11 mouse cellular contexts compared by ENCODE assay signal in genomic region chr1:38307234-38307633, GRCm38 (mm10).
DNase-seq lines count a peak whose midpoint lies in the region; ATAC-seq and TF ChIP-seq lines count a peak whose summit lies in the region.
"Had no signal": no experiment of that assay in that cellular context is flagged by ENCODE, and none has a peak within 500 bp of the region (broad histone marks: within the 10 kb centered on the region; RNA-seq: fewer than 3 reads in every experiment).

No protein-coding gene starts in this region.

- TF ChIP-seq EP300 in lung, postnatal 0 days (IDR thresholded peaks at IDR 0.05): no peak
- no peak for TF ChIP-seq EP300 in MEL (IDR thresholded peaks at IDR 0.05; ENCODE audit: low read depth in 1 of 2, low read length in 2 of 2)

- no peaks in the 10 kb centered on the region for H3K27me3 ChIP-seq in hindbrain, embryonic 14.5 days (ENCODE audit: control insufficient read depth, insufficient read depth, low read length)
- H3K27me3 ChIP-seq in hindbrain, embryonic 16.5 days (replicated peaks; ENCODE audit: control insufficient read depth, insufficient read depth, low read length): no peaks in the 10 kb centered on the region
- no peaks in the 10 kb centered on the region for H3K27me3 ChIP-seq in lung, postnatal 0 days (replicated peaks; ENCODE audit: insufficient read depth, low read length)
- H3K27me3 ChIP-seq in MEL (ENCODE audit: control insufficient read depth in 1 of 2, insufficient read depth in 2 of 2, low read length in 2 of 2): no peaks in the 10 kb centered on the region
- H3K27me3 ChIP-seq: midbrain, embryonic 12.5 days had no signal

- H3K36me3 ChIP-seq in hindbrain, embryonic 14.5 days (replicated peaks; ENCODE audit: control insufficient read depth, insufficient read depth): no peaks in the 10 kb centered on the region
- no peaks in the 10 kb centered on the region for H3K36me3 ChIP-seq in hindbrain, embryonic 16.5 days (ENCODE audit: control insufficient read depth, insufficient read depth, low read length)
- H3K36me3 ChIP-seq in lung, postnatal 0 days (ENCODE audit: insufficient read depth, low read length): no peaks in the 10 kb centered on the region
- H3K36me3 ChIP-seq in MEL (ENCODE audit: control insufficient read depth in 1 of 2, insufficient read depth in 2 of 2, low read length in 2 of 2): no peaks in the 10 kb centered on the region; a peak in 1 of 4 replicates
- H3K36me3 ChIP-seq: midbrain, embryonic 12.5 days had no signal

- no peak for TF ChIP-seq POLR2A in MEL (IDR thresholded peaks at IDR 0.05; ENCODE audit: control insufficient read depth in 1 of 2, insufficient read depth in 1 of 2, low read depth in 1 of 2, low read length in 2 of 2, poor library complexity in 1 of 2)

- H3K9me3 ChIP-seq in hindbrain, embryonic 14.5 days (ENCODE audit: control insufficient read depth, low read length): no peaks in the 10 kb centered on the region
- no peaks in the 10 kb centered on the region for H3K9me3 ChIP-seq in hindbrain, embryonic 16.5 days (ENCODE audit: control insufficient read depth, low read length)
- H3K9me3 ChIP-seq in lung, postnatal 0 days (ENCODE audit: low read length): no peaks in the 10 kb centered on the region
- no peaks in the 10 kb centered on the region for H3K9me3 ChIP-seq in MEL (replicated peaks; ENCODE audit: insufficient read depth, low read length)
- H3K9me3 ChIP-seq: midbrain, embryonic 12.5 days had no signal

- WGBS in hindbrain, embryonic 14.5 days: 92% methylated on average over 11 of the region's 11 CpGs
- WGBS in hindbrain, embryonic 16.5 days: 93% methylated on average over 11 of the region's 11 CpGs
- WGBS in lung, postnatal 0 days: 92% methylated on average over 11 of the region's 11 CpGs

- H3K4me2 ChIP-seq in hindbrain, embryonic 14.5 days (replicated peaks): no peak overlapping the region
- no peak overlapping the region for H3K4me2 ChIP-seq in hindbrain, embryonic 16.5 days (ENCODE audit: low read length)
- H3K4me2 ChIP-seq in lung, postnatal 0 days (replicated peaks; ENCODE audit: low read depth, low read length): no peak overlapping the region
- H3K4me2 ChIP-seq: midbrain, embryonic 12.5 days had no signal

- H3K79me2 ChIP-seq in MEL (ENCODE audit: control insufficient read depth, insufficient read depth, low read length, poor library complexity): no peaks in the 10 kb centered on the region

- DNase-seq in hindbrain, embryonic 14.5 days (ENCODE audit: low spot score): no peak
- DNase-seq in lung, postnatal 0 days (ENCODE audit: low spot score): no peak
- no peak for DNase-seq in lung, postnatal 36 days
- peak; percentile 28 for DNase-seq in MEL (ENCODE audit: low read depth, low spot score)
- peak; percentile 20 for DNase-seq in induced T-regulatory cell, adult 2 months (ENCODE audit: low read depth)
- DNase-seq in layer of hippocampus, postnatal 14 days (ENCODE audit: low spot score in 2 of 2): no peak
- no peak for DNase-seq in layer of hippocampus, postnatal 25 days (ENCODE audit: extremely low spot score in 1 of 2, low spot score in 1 of 2)
- DNase-seq: heart, postnatal 14 days; kidney, adult 9 months had no signal

- H3K4me1 ChIP-seq in hindbrain, embryonic 14.5 days (replicated peaks; ENCODE audit: control insufficient read depth, insufficient read depth, low read length): peaks cover 18% of the 10 kb centered on the region
- H3K4me1 ChIP-seq in hindbrain, embryonic 16.5 days (ENCODE audit: control insufficient read depth, insufficient read depth, low read depth, low read length): peaks cover 8% of the 10 kb centered on the region
- peaks cover 11% of the 10 kb centered on the region; the same call in 1 of the 2 replicates for H3K4me1 ChIP-seq in lung, postnatal 0 days (ENCODE audit: insufficient read depth, low read depth, low read length)
- no peaks in the 10 kb centered on the region for H3K4me1 ChIP-seq in MEL (ENCODE audit: control insufficient read depth in 1 of 2, insufficient read depth in 2 of 2, low read length in 2 of 2)

- H3K27ac ChIP-seq in hindbrain, embryonic 14.5 days: no peak overlapping the region
- no peak overlapping the region for H3K27ac ChIP-seq in hindbrain, embryonic 16.5 days (ENCODE audit: low read depth, low read length)
- H3K27ac ChIP-seq in lung, postnatal 0 days (ENCODE audit: low read length): no peak overlapping the region
- no peak overlapping the region for H3K27ac ChIP-seq in MEL (ENCODE audit: control insufficient read depth, low read depth, low read length)
- H3K27ac ChIP-seq: midbrain, embryonic 12.5 days had no signal

- ATAC-seq in hindbrain, embryonic 14.5 days (ENCODE audit: low FRiP score): peak; percentile 17; the same call in 1 of the 2 replicates
- ATAC-seq in hindbrain, embryonic 16.5 days: no peak
- no peak for ATAC-seq in lung, postnatal 0 days

- no peak; the same call in 1 of the 2 replicates for TF ChIP-seq RAD21 in MEL (IDR thresholded peaks at IDR 0.05; ENCODE audit: low read depth, low read length)

- no peak overlapping the region for H3K4me3 ChIP-seq in hindbrain, embryonic 14.5 days (replicated peaks; ENCODE audit: low read length)
- H3K4me3 ChIP-seq in hindbrain, embryonic 16.5 days (ENCODE audit: low read length): no peak overlapping the region
- no peak overlapping the region for H3K4me3 ChIP-seq in lung, postnatal 0 days (ENCODE audit: low read depth, low read length)
- H3K4me3 ChIP-seq in MEL (ENCODE audit: control insufficient read depth in 1 of 2, insufficient read depth in 1 of 2, low read depth in 2 of 2, low read length in 2 of 2): no peak overlapping the region
- H3K4me3 ChIP-seq: midbrain, embryonic 12.5 days had no signal

- TF ChIP-seq CTCF in lung, postnatal 0 days (IDR thresholded peaks at IDR 0.05): peak; percentile 19; the same call in 1 of the 2 replicates
- TF ChIP-seq CTCF in MEL (IDR thresholded peaks at IDR 0.05 in 2 of 3, conservative IDR thresholded peaks at IDR 0.05 in 1 of 3; ENCODE audit: control insufficient read depth in 1 of 3, insufficient read depth in 1 of 3, low read depth in 2 of 3, low read length in 3 of 3, poor library complexity in 1 of 3, severe bottlenecking in 1 of 3): peak; percentile 38 to 61 (median 47)

- no peak overlapping the region for H3K9ac ChIP-seq in hindbrain, embryonic 14.5 days
- no peak overlapping the region for H3K9ac ChIP-seq in hindbrain, embryonic 16.5 days (ENCODE audit: low read depth, low read length)
- no peak overlapping the region for H3K9ac ChIP-seq in lung, postnatal 0 days (replicated peaks; ENCODE audit: low read depth)
- H3K9ac ChIP-seq in MEL (ENCODE audit: control insufficient read depth, low read depth, low read length, poor library complexity, severe bottlenecking): no peak overlapping the region
- H3K9ac ChIP-seq: midbrain, embryonic 12.5 days had no signal

TF ChIP-seq in MEL, 35 proteins besides CTCF, POLR2A, EP300 and RAD21:
- 0 out of 2 replicates have a peak, but pooled peaks have one; percentile 17 for TF ChIP-seq SMC3 (IDR thresholded peaks at IDR 0.05; ENCODE audit: low read depth, low read length)
- no peak for TF ChIP-seq ZKSCAN1 (IDR thresholded peaks at IDR 0.05; ENCODE audit: low read depth, low read length)

Comparison
In these comparisons a context has a peak if more than half of its experiments do, and no peak if none do; other contexts are left out.
1. DNase-seq: peak in MEL (single experiment) and induced T-regulatory cell, adult 2 months (single experiment); none in hindbrain, embryonic 14.5 days (single experiment), lung, postnatal 0 days (single experiment), lung, postnatal 36 days (single experiment), layer of hippocampus, postnatal 14 days (0 of 2) and layer of hippocampus, postnatal 25 days (0 of 2).